Mouse (Mus musculus) C2C12 (cell line): Measurements from ENCODE around the gene Rnf225.

ENCODE experiments used
- FOSL1 ChIP-seq: IDR thresholded peaks from one replicate; pipeline ENCODE4 v1.8.0; 2011; ENCODE audit warnings: mild to moderate bottlenecking, low read length; ENCODE audit not compliant: poor library complexity, insufficient read depth, severe bottlenecking
- MYOD1 ChIP-seq: IDR thresholded peaks from one replicate; pipeline ENCODE4 v1.6.1; 2011; ENCODE audit warnings: low read depth; ENCODE audit not compliant: control insufficient read depth, insufficient read length
- USF1 ChIP-seq: IDR thresholded peaks from one replicate; pipeline ENCODE4 v1.6.1; 2011; ENCODE audit warnings: low read depth, mild to moderate bottlenecking, control low read depth, moderate library complexity

GRCm38 (mm10) chr7:12910181-12910668, 17.0 kb upstream of the Rnf225 start:
- TF ChIP-seq USF1 (no peak), MYOD1 (no peak), FOSL1 (no peak)
